Mouse (Mus musculus) embryonic facial prominence, embryonic 10.5 days (tissue): ENCODE results near the gene Trpt1. TPM values are rescaled to one million over a fixed set of nuclear protein-coding genes. Genes with fewer than 3 reads are reported as not detected.

Experiments
- DNase-seq: peaks from one replicate; pipeline ENCODE4 v3.0.0-alpha.2; 2017; ENCODE audit warnings: low spot score
- H3K27ac ChIP-seq: fragments of 300-500 bp; sonication (generic); replicated peaks from 2 replicates; pipeline ENCODE4 v1.5.1; 2016; ENCODE audit warnings: mild to moderate bottlenecking
- H3K27me3 ChIP-seq: fragments of 300-500 bp; sonication (generic); replicated peaks from 2 replicates; pipeline ENCODE4 v1.6.1; 2016; ENCODE audit warnings: low read depth, mild to moderate bottlenecking; ENCODE audit not compliant: poor library complexity, severe bottlenecking
- H3K36me3 ChIP-seq: fragments of 300-500 bp; sonication (generic); replicated peaks from 2 replicates; pipeline ENCODE4 v1.6.1; 2016; ENCODE audit warnings: mild to moderate bottlenecking, moderate library complexity
- H3K4me1 ChIP-seq: fragments of 300-500 bp; sonication (generic); 2 replicates; pipeline ENCODE4 v1.6.1; 2016
- H3K4me3 ChIP-seq: fragments of 300-500 bp; sonication (generic); 2 replicates; pipeline ENCODE4 v1.5.1; 2016; ENCODE audit warnings: mild to moderate bottlenecking, moderate library complexity
- H3K9me3 ChIP-seq: fragments of 300-500 bp; sonication (generic); 2 replicates; pipeline ENCODE4 v1.6.1; 2016; ENCODE audit warnings: mild to moderate bottlenecking
- WGBS: fragments of 180-500 bp; shearing (Covaris S2); methylation state at CpG from one replicate; pipeline ENCODE4 v1.1.7; 2016; 5-methylcytosine and 5-hydroxymethylcytosine counted together
- polyA plus RNA-seq: library from polyadenylated mRNA; unstranded; fragments of >200 nt; fragmentation: Nextera tagmentation; extraction: Ambion mirVana; gene quantifications from 2 replicates; pipeline ENCODE4 v1.2.1, GENCODE M21; 2016

Gene Trpt1
- polyA plus RNA-seq, 1 experiment from 2014 or later, result 8.8 TPM

- DNase-seq, result no peak
- H3K4me3 ChIP-seq, result no peak overlapping the region
- WGBS, result 89% methylated on average over 9 of the region's 9 CpGs
- H3K4me1 ChIP-seq, result no peaks in the 10 kb centered on the region
- no peaks in the 10 kb centered on the region for H3K9me3 ChIP-seq
- no peak overlapping the region for H3K27ac ChIP-seq
- peaks cover 8% of the 10 kb centered on the region for H3K36me3 ChIP-seq
- H3K27me3 ChIP-seq, result no peaks in the 10 kb centered on the region
Measured at GRCm38 (mm10) chr19:7006892-7007593, 11.1 kb downstream of the Trpt1 start.

GRCm38 (mm10) chr19:7012426-7012825, 16.5 kb downstream of the Trpt1 start:
- no peaks in the 10 kb centered on the region for H3K9me3 ChIP-seq
- DNase-seq, result no peak
- H3K36me3 ChIP-seq, result peaks cover 33% of the 10 kb centered on the region
- 80% methylated on average over 4 of the region's 4 CpGs for WGBS
- no peak overlapping the region for H3K27ac ChIP-seq
- H3K4me3 ChIP-seq, result no peak overlapping the region
- no peaks in the 10 kb centered on the region for H3K4me1 ChIP-seq
- no peaks in the 10 kb centered on the region for H3K27me3 ChIP-seq

GRCm38 (mm10) chr19:7013984-7014383, 18.1 kb downstream of the Trpt1 start:
- no peaks in the 10 kb centered on the region for H3K27me3 ChIP-seq
- DNase-seq, result no peak
- no peaks in the 10 kb centered on the region for H3K4me1 ChIP-seq
- no peaks in the 10 kb centered on the region for H3K9me3 ChIP-seq
- WGBS, result 88% methylated on average over 9 of the region's 9 CpGs
- no peak overlapping the region for H3K4me3 ChIP-seq
- peaks cover 49% of the 10 kb centered on the region for H3K36me3 ChIP-seq
- H3K27ac ChIP-seq, result no peak overlapping the region

- Histone ChIP-seq H3K4me1 (no peaks in the 10 kb centered on the region), H3K27ac (no peak overlapping the region), H3K9me3 (no peaks in the 10 kb centered on the region), H3K4me3 (no peak overlapping the region), H3K36me3 (peaks cover 55% of the 10 kb centered on the region), H3K27me3 (no peaks in the 10 kb centered on the region)
- no peak for DNase-seq
- 89% methylated on average over 20 of the region's 20 CpGs for WGBS
Measured at GRCm38 (mm10) chr19:7014481-7015135, 18.7 kb downstream of the Trpt1 start.

- 89% methylated on average over 12 of the region's 12 CpGs for WGBS
- Histone ChIP-seq H3K4me3 (no peak overlapping the region), H3K27me3 (no peaks in the 10 kb centered on the region), H3K4me1 (no peaks in the 10 kb centered on the region), H3K36me3 (peaks cover 84% of the 10 kb centered on the region), H3K27ac (no peak overlapping the region), H3K9me3 (no peaks in the 10 kb centered on the region)
- no peak for DNase-seq
Measured at GRCm38 (mm10) chr19:7017541-7018457, 21.9 kb downstream of the Trpt1 start.

- H3K4me1 ChIP-seq, result no peaks in the 10 kb centered on the region
- no peaks in the 10 kb centered on the region for H3K9me3 ChIP-seq
- DNase-seq, result no peak
- peaks cover 86% of the 10 kb centered on the region for H3K36me3 ChIP-seq
- WGBS, result 92% methylated on average over 11 of the region's 11 CpGs
- no peak overlapping the region for H3K4me3 ChIP-seq
- no peak overlapping the region for H3K27ac ChIP-seq
- H3K27me3 ChIP-seq, result no peaks in the 10 kb centered on the region
Measured at GRCm38 (mm10) chr19:7018546-7018945, 22.6 kb downstream of the Trpt1 start.

- H3K27ac ChIP-seq, result no peak within 1 kb of the TSS
- H3K9me3 ChIP-seq, result no peaks in the 10 kb centered on the region
- no peaks in the 10 kb centered on the region for H3K4me1 ChIP-seq
- whole genome bisulfite sequencing, result 87% methylated on average over 5 of the region's 5 CpGs
- H3K27me3 ChIP-seq, result no peaks in the 10 kb centered on the region
- H3K4me3 ChIP-seq, result no peak within 1 kb of the TSS
- no peak for DNase-seq
- peaks cover 86% of the 10 kb centered on the region for H3K36me3 ChIP-seq
Measured at GRCm38 (mm10) chr19:7019191-7019590, 23.3 kb downstream of the Trpt1 start, which contains the start of gene Fermt3. Fermt3 (minus strand) TSS chr19:7019469.

- peak; percentile 37 for DNase-seq
Measured at GRCm38 (mm10) chr19:7020224-7020641, 24.3 kb downstream of the Trpt1 start.

GRCm38 (mm10) chr19:7029531-7029930, 33.6 kb downstream of the Trpt1 start:
- 95% methylated on average over 5 of the region's 5 CpGs for WGBS
- Histone ChIP-seq H3K4me3 (no peak overlapping the region), H3K27me3 (no peaks in the 10 kb centered on the region), H3K9me3 (no peaks in the 10 kb centered on the region), H3K27ac (no peak overlapping the region), H3K36me3 (peaks cover 99% of the 10 kb centered on the region), H3K4me1 (no peaks in the 10 kb centered on the region)
- no peak for DNase-seq

More at GRCm38 (mm10) chr19:7020224-7020641, 24.3 kb downstream of the Trpt1 start:
- no peaks in the 10 kb centered on the region for H3K27me3 ChIP-seq
- H3K36me3 ChIP-seq, result peaks cover 92% of the 10 kb centered on the region
- H3K4me1 ChIP-seq, result no peaks in the 10 kb centered on the region
- H3K27ac ChIP-seq, result no peak overlapping the region
- H3K9me3 ChIP-seq, result no peaks in the 10 kb centered on the region
- no peak overlapping the region for H3K4me3 ChIP-seq
- WGBS, result 56% methylated on average over 3 of the region's 3 CpGs

GRCm38 (mm10) chr19:7034006-7034405, 38.1 kb downstream of the Trpt1 start:
- WGBS, result 92% methylated on average over 5 of the region's 5 CpGs
- peaks cover 96% of the 10 kb centered on the region for H3K36me3 ChIP-seq

GRCm38 (mm10) chr19:7039088-7039720, 43.3 kb downstream of the Trpt1 start:
- 1% methylated on average over 35 of the region's 35 CpGs for WGBS
- peaks cover 44% of the 10 kb centered on the region for H3K36me3 ChIP-seq
- DNase-seq, result peak; percentile 76
- peaks cover 27% of the 10 kb centered on the region for H3K4me1 ChIP-seq
- H3K27me3 ChIP-seq, result no peaks in the 10 kb centered on the region
- peak overlapping the region; percentile 96 for H3K4me3 ChIP-seq
- H3K27ac ChIP-seq, result peak overlapping the region; percentile 99
- H3K9me3 ChIP-seq, result no peaks in the 10 kb centered on the region

More at GRCm38 (mm10) chr19:7034006-7034405, 38.1 kb downstream of the Trpt1 start:
- no peak overlapping the region for H3K4me3 ChIP-seq
- no peak for DNase-seq
- no peak overlapping the region for H3K27ac ChIP-seq
- peaks cover 21% of the 10 kb centered on the region for H3K4me1 ChIP-seq
- H3K27me3 ChIP-seq, result no peaks in the 10 kb centered on the region
- no peaks in the 10 kb centered on the region for H3K9me3 ChIP-seq
